Mouse (Mus musculus) brain, adult 10 weeks (tissue): ENCODE results near the gene Trio. TPM values are rescaled to one million over a fixed set of nuclear protein-coding genes. Genes with fewer than 3 reads are reported as not detected.

Source experiments
- polyA plus RNA-seq: library from polyadenylated mRNA; stranded (reverse); fragments of 350-450 nt; fragmentation: Illumina TruSeq; extraction: RNeasy Lipid Tissue Mini Kit (QIAGEN cat#74804); gene quantifications from one replicate; pipeline ENCODE4 v1.2.3, GENCODE M21; 2015; ENCODE audit warnings: low read depth, low replicate concordance

Gene Trio
- polyA plus RNA-seq: 100.0 TPM

GRCm38 (mm10) chr15:28025447-28026166 is at the start of gene Trio:
Trio (minus strand) TSS chr15:28025848.

GRCm38 (mm10) chr15:27681419-27682187 is 344.0 kb downstream of the Trio start, which contains the start of gene Otulinl:
Otulinl (minus strand) TSS chr15:27681579.

Other genes starting within 250 kb of the Trio start
- 0.88 TPM for gene Dnah5, start 177.9 kb upstream of the Trio start, polyA plus RNA-seq